Mouse (Mus musculus): ENCODE measurements around the gene Txndc12.
A peak's percentile ranks its signal among the peaks of the same experiment; 100 is the strongest.

The Txndc12 gene

GRCm38 (mm10) chr4:108847715-108848504 lies 13.5 kb downstream of the Txndc12 start, which contains the start of gene Kti12:
Gene Kti12, plus strand, starts transcription at chr4:108847785.
- DNase-seq: peak; percentile 89

GRCm38 (mm10) chr4:108848505-108848848 lies 14.1 kb downstream of the Txndc12 start, which contains the start of gene A730015C16Rik:
Gene A730015C16Rik, minus strand, starts transcription at chr4:108848619.
- DNase-seq: no peak

GRCm38 (mm10) chr4:108866806-108867205 lies 32.4 kb downstream of the Txndc12 start:
- no peak for DNase-seq

- DNase-seq: peak; percentile 90
These were observed 35.5 kb downstream of the Txndc12 start for GRCm38 (mm10) chr4:108869730-108870374.

GRCm38 (mm10) chr4:108873746-108874145 lies 39.3 kb downstream of the Txndc12 start:
- DNase-seq: no peak

GRCm38 (mm10) chr4:108877901-108878300 lies 43.5 kb downstream of the Txndc12 start:
- no peak for DNase-seq

GRCm38 (mm10) chr4:108878963-108879822 lies 44.8 kb downstream of the Txndc12 start, which contains the start of gene Rab3b:
Gene Rab3b, plus strand, starts transcription at chr4:108879063.
- peak; percentile 56 for DNase-seq

- no peak for DNase-seq
These were observed 49.4 kb downstream of the Txndc12 start for GRCm38 (mm10) chr4:108883815-108884214.

GRCm38 (mm10) chr4:108887456-108887855 lies 53.1 kb downstream of the Txndc12 start:
- DNase-seq: no peak

- DNase-seq: no peak
These were observed 56.5 kb downstream of the Txndc12 start for GRCm38 (mm10) chr4:108890876-108891275.

- no peak for DNase-seq
These were observed 66.0 kb downstream of the Txndc12 start for GRCm38 (mm10) chr4:108900421-108900820.

- DNase-seq: no peak
These were observed 68.5 kb downstream of the Txndc12 start for GRCm38 (mm10) chr4:108902886-108903285.

- DNase-seq: no peak
These were observed 68.9 kb downstream of the Txndc12 start for GRCm38 (mm10) chr4:108903346-108903745.

- no peak for DNase-seq
These were observed 69.7 kb downstream of the Txndc12 start for GRCm38 (mm10) chr4:108904076-108904475.

GRCm38 (mm10) chr4:108904790-108905189 lies 70.4 kb downstream of the Txndc12 start:
- DNase-seq: no peak

- no peak for DNase-seq
These were observed 71.5 kb downstream of the Txndc12 start for GRCm38 (mm10) chr4:108905859-108906258.

- no peak for DNase-seq
These were observed 73.1 kb downstream of the Txndc12 start for GRCm38 (mm10) chr4:108907475-108907874.

- DNase-seq: no peak
These were observed 75.5 kb downstream of the Txndc12 start for GRCm38 (mm10) chr4:108909872-108910425.

All from kidney, postnatal 14 days (tissue).